Mouse (Mus musculus): ENCODE measurements around the gene Dgcr2. TPM values are rescaled to one million over a fixed set of nuclear protein-coding genes. Genes with fewer than 3 reads are reported as not detected.

Dgcr2 gene
- polyA plus RNA-seq, 1 experiment from 2014 or later: 119 TPM

- ATAC-seq (replicated peaks): no peak
- H3K4me2 ChIP-seq: no peak overlapping the region
- WGBS: 81% methylated on average over 6 of the region's 6 CpGs
- H3K36me3 ChIP-seq (replicated peaks): no peaks in the 10 kb centered on the region; the same call in 1 of the 2 replicates
- no peak overlapping the region for H3K4me3 ChIP-seq
- no peaks in the 10 kb centered on the region for H3K27me3 ChIP-seq (replicated peaks)
- no peak overlapping the region for H3K9ac ChIP-seq
- no peaks in the 10 kb centered on the region for H3K9me3 ChIP-seq
- H3K27ac ChIP-seq: no peak overlapping the region
- peaks cover 5% of the 10 kb centered on the region; the same call in 1 of the 2 replicates for H3K4me1 ChIP-seq
Observed at GRCm38 (mm10) chr16:17865770-17866169, 32.6 kb downstream of the Dgcr2 start.

GRCm38 (mm10) chr16:17865293-17865692 is 33.1 kb downstream of the Dgcr2 start:
- Histone ChIP-seq H3K9ac (no peak overlapping the region), H3K27ac (no peak overlapping the region), H3K4me1 (peaks cover 5% of the 10 kb centered on the region; the same call in 1 of the 2 replicates), H3K4me3 (no peak overlapping the region), H3K36me3 (replicated peaks) (no peaks in the 10 kb centered on the region; the same call in 1 of the 2 replicates), H3K27me3 (replicated peaks) (no peaks in the 10 kb centered on the region), H3K4me2 (no peak overlapping the region), H3K9me3 (no peaks in the 10 kb centered on the region)
- WGBS: 89% methylated on average over 2 of the region's 2 CpGs
- no peak for ATAC-seq (replicated peaks)

- no peak for ATAC-seq (replicated peaks)
Observed at GRCm38 (mm10) chr16:17858592-17858991, 39.8 kb downstream of the Dgcr2 start.

DNA sequence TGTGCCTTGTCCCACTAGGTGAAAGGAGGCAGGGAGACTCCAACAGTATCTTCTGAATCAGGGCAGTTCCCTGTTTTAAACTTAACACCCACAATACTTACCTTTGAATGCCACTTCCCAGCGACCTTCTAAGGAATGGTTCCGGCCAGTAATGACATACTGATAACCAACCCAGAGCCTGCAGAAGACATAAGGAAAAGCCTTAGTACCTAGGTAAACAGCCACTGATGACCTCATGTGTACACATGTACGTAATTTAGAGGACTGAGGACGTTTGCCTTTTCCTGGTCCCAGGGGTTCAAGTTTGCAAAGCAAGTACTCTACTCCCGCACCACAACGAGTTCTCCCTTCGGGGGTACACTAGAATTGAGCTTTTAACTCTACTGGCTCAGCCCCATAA is 41.2 kb downstream of the Dgcr2 start:
- Histone ChIP-seq H3K9me3 (no peaks in the 10 kb centered on the region), H3K27ac (no peak overlapping the region), H3K36me3 (replicated peaks) (peaks cover 46% of the 10 kb centered on the region), H3K27me3 (replicated peaks) (no peaks in the 10 kb centered on the region), H3K9ac (no peak overlapping the region), H3K4me3 (no peak overlapping the region), H3K4me1 (peaks cover 4% of the 10 kb centered on the region; the same call in 1 of the 2 replicates), H3K4me2 (no peak overlapping the region)
- 92% methylated on average over 7 of the region's 7 CpGs for WGBS
- no peak for ATAC-seq (replicated peaks)

More at GRCm38 (mm10) chr16:17858592-17858991, 39.8 kb downstream of the Dgcr2 start:
- peaks cover 5% of the 10 kb centered on the region; the same call in 1 of the 2 replicates for H3K4me1 ChIP-seq
- H3K9me3 ChIP-seq: no peaks in the 10 kb centered on the region
- H3K4me2 ChIP-seq: no peak overlapping the region
- H3K36me3 ChIP-seq (replicated peaks): peaks cover 43% of the 10 kb centered on the region
- H3K9ac ChIP-seq: no peak overlapping the region
- no peak overlapping the region for H3K4me3 ChIP-seq
- H3K27me3 ChIP-seq (replicated peaks): no peaks in the 10 kb centered on the region
- no peak overlapping the region for H3K27ac ChIP-seq

DNA sequence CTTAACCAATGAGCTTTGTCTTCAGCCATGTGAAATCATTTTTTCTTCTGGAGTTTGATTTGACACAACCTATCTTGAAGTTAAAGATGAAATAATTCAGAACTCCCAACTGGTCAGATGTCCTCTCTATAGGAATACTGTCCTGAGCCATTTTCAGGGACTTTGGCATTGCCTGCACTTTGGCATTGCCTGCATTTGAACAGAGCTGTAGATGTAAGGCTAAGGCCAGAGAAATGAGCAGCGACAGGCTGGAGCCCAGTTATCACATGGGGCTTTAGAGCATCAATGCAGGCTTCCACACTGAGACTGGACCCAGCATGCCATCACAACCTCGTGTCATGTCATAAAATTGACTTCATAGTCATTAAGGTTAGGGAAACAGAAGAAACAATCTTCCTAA is 45.1 kb downstream of the Dgcr2 start:
- no peaks in the 10 kb centered on the region for H3K27me3 ChIP-seq (replicated peaks)
- H3K4me2 ChIP-seq: no peak overlapping the region
- peaks cover 54% of the 10 kb centered on the region for H3K36me3 ChIP-seq (replicated peaks)
- no peak overlapping the region for H3K27ac ChIP-seq
- no peaks in the 10 kb centered on the region for H3K9me3 ChIP-seq
- H3K4me3 ChIP-seq: no peak overlapping the region
- ATAC-seq (replicated peaks): no peak
- H3K4me1 ChIP-seq: peaks cover 4% of the 10 kb centered on the region; the same call in 1 of the 2 replicates
- 95% methylated on average over 2 of the region's 2 CpGs for WGBS
- H3K9ac ChIP-seq: no peak overlapping the region

- H3K4me3 ChIP-seq: no peak overlapping the region
- H3K4me2 ChIP-seq: no peak overlapping the region
- H3K9ac ChIP-seq: no peak overlapping the region
- H3K4me1 ChIP-seq: peaks cover 4% of the 10 kb centered on the region; the same call in 1 of the 2 replicates
- WGBS: 93% methylated on average over 1 of the region's 1 CpGs
- no peak overlapping the region for H3K27ac ChIP-seq
- no peaks in the 10 kb centered on the region for H3K9me3 ChIP-seq
- no peak for ATAC-seq (replicated peaks)
- H3K36me3 ChIP-seq (replicated peaks): peaks cover 47% of the 10 kb centered on the region
- no peaks in the 10 kb centered on the region for H3K27me3 ChIP-seq (replicated peaks)
Observed at GRCm38 (mm10) chr16:17851860-17852259, 46.5 kb downstream of the Dgcr2 start.

DNA sequence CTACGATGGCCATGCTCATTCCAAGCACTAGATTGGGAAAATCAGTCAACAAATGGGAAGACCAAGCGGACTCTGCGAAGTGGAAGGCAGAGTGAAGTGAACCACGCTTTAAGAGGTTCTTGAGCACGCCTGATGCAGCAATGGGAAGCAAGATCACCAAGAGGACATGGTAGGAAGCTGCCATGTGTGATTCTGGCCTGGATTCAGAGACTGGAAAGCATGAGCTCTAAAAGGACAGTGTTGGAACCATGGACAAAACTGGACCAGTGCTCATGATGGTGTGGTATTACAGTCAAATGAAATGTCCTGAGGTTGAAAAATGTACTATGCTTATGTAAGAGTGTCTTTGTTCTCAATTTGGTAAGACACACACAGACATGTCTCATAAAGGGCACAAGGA is 47.0 kb downstream of the Dgcr2 start:
- no peak overlapping the region for H3K4me2 ChIP-seq
- peaks cover 47% of the 10 kb centered on the region for H3K36me3 ChIP-seq (replicated peaks)
- H3K4me1 ChIP-seq: peaks cover 4% of the 10 kb centered on the region; the same call in 1 of the 2 replicates
- no peak overlapping the region for H3K4me3 ChIP-seq
- H3K9me3 ChIP-seq: no peaks in the 10 kb centered on the region
- H3K9ac ChIP-seq: no peak overlapping the region
- 96% methylated on average over 5 of the region's 5 CpGs for whole genome bisulfite sequencing
- H3K27ac ChIP-seq: no peak overlapping the region
- H3K27me3 ChIP-seq (replicated peaks): no peaks in the 10 kb centered on the region
- ATAC-seq (replicated peaks): no peak

GRCm38 (mm10) chr16:17849486-17849885 is 48.9 kb downstream of the Dgcr2 start:
- peaks cover 50% of the 10 kb centered on the region for H3K36me3 ChIP-seq (replicated peaks)
- H3K9me3 ChIP-seq: no peaks in the 10 kb centered on the region
- H3K27me3 ChIP-seq (replicated peaks): no peaks in the 10 kb centered on the region
- H3K27ac ChIP-seq: no peak overlapping the region
- 90% methylated on average over 6 of the region's 6 CpGs for WGBS
- no peak overlapping the region for H3K4me2 ChIP-seq
- peaks cover 4% of the 10 kb centered on the region; the same call in 1 of the 2 replicates for H3K4me1 ChIP-seq
- no peak overlapping the region for H3K4me3 ChIP-seq
- H3K9ac ChIP-seq: no peak overlapping the region
- ATAC-seq (replicated peaks): 0 out of 2 replicates have a peak, but pooled peaks have one; percentile 58

DNA sequence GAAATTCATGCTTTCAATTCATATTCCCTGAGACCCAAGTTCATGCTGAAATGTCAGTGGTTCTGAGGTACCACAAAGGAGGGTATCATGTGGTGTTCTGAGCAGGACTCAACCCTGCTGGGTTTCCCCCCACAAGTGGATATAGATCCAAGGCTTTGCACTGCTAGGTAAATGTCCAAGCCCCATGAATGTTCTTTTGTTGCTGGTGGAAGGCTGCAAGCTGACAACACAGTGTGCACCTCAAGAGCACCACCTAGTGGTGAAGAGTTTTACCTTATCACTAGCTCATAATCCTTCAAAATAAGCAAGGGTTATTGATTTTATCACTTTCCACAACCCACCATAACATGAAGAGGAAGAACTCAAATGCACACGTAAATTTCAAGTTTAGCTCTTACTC is 49.4 kb downstream of the Dgcr2 start:
- no peak overlapping the region for H3K9ac ChIP-seq
- no peaks in the 10 kb centered on the region for H3K9me3 ChIP-seq
- H3K36me3 ChIP-seq (replicated peaks): peaks cover 53% of the 10 kb centered on the region
- WGBS: 20% methylated on average over 1 of the region's 1 CpGs
- no peak overlapping the region for H3K4me2 ChIP-seq
- H3K4me3 ChIP-seq: no peak overlapping the region
- peak; percentile 77 for ATAC-seq (replicated peaks)
- H3K27me3 ChIP-seq (replicated peaks): no peaks in the 10 kb centered on the region
- H3K27ac ChIP-seq: peak overlapping the region; percentile 67
- H3K4me1 ChIP-seq: peaks cover 4% of the 10 kb centered on the region; the same call in 1 of the 2 replicates

- 94% methylated on average over 6 of the region's 6 CpGs for WGBS
- Histone ChIP-seq H3K4me2 (no peak overlapping the region), H3K27me3 (replicated peaks) (no peaks in the 10 kb centered on the region), H3K36me3 (replicated peaks) (peaks cover 54% of the 10 kb centered on the region), H3K4me1 (peaks cover 4% of the 10 kb centered on the region; the same call in 1 of the 2 replicates), H3K27ac (peak overlapping the region; percentile 67), H3K4me3 (no peak overlapping the region), H3K9ac (no peak overlapping the region), H3K9me3 (no peaks in the 10 kb centered on the region)
- ATAC-seq (replicated peaks): no peak
Observed at GRCm38 (mm10) chr16:17848431-17848830, 49.9 kb downstream of the Dgcr2 start.

DNA sequence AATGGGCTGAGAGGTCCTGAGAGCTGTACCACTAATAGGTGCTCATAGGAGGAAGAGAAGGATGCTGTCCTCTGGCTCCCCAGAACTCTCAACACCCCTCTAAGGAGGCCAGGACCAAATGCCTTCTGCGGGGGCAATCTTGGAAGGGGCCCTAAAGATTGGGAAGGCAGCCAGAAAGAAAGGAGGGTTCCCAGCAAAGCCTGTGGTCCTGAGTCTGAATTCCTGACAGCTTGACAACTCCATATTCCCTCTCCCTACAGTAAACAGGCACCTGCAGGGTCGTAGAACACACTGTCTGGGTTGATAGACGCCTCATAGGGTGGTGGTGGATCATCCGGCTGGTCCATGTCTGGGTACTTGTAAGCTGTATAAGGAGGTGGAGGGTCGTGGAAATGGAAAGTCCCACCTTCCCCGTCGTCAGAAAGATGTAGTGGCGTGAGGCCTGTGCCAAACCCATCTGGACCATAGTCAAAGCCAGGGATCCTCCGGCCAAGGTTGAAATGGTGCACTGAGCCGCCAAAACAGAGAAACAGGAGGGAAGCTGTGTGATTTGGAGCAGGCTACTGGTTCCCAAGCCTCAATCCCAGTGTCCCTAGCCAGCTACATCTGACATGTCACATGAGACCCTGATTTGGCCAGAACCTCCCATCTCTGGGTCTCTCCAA is 54.5 kb downstream of the Dgcr2 start:
- no peak overlapping the region for H3K27ac ChIP-seq
- no peak for ATAC-seq (replicated peaks)
- no peak overlapping the region for H3K9ac ChIP-seq
- peaks cover 52% of the 10 kb centered on the region for H3K36me3 ChIP-seq (replicated peaks)
- H3K4me1 ChIP-seq: peaks cover 3% of the 10 kb centered on the region; the same call in 1 of the 2 replicates
- WGBS: 92% methylated on average over 10 of the region's 10 CpGs
- H3K27me3 ChIP-seq (replicated peaks): no peaks in the 10 kb centered on the region
- no peaks in the 10 kb centered on the region for H3K9me3 ChIP-seq
- H3K4me2 ChIP-seq: no peak overlapping the region
- no peak overlapping the region for H3K4me3 ChIP-seq

DNA sequence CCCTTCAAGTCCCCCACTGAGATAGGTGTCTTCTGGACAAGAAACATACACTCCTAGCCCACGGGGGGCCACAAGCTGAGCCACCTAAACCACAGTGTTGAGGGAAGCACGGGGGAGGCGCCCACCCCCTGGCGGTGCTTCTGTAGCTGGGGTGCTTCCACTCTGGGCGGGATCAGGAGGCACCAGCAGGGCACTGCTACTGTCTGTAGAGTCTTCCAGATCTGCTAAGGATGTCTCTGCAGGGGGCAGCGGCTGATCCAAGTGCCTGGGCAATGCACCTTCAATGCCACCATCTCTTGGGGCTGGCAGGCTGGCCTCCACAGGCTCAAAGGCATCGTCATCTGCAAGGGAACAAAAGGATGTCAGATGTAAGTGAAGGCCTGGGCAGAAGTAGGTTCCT is 55.9 kb downstream of the Dgcr2 start:
- Histone ChIP-seq H3K27me3 (replicated peaks) (no peaks in the 10 kb centered on the region), H3K4me3 (no peak overlapping the region), H3K9me3 (no peaks in the 10 kb centered on the region), H3K36me3 (replicated peaks) (peaks cover 47% of the 10 kb centered on the region), H3K27ac (no peak overlapping the region), H3K4me2 (no peak overlapping the region), H3K4me1 (no peaks in the 10 kb centered on the region), H3K9ac (no peak overlapping the region)
- 96% methylated on average over 7 of the region's 7 CpGs for WGBS
- no peak for ATAC-seq (replicated peaks)

GRCm38 (mm10) chr16:17839976-17840375 is 58.4 kb downstream of the Dgcr2 start:
- Histone ChIP-seq H3K27me3 (replicated peaks) (peaks cover 15% of the 10 kb centered on the region; the same call in 1 of the 2 replicates), H3K4me1 (peaks cover 7% of the 10 kb centered on the region; the same call in 1 of the 2 replicates), H3K27ac (no peak overlapping the region), H3K9ac (no peak overlapping the region), H3K4me2 (no peak overlapping the region), H3K9me3 (no peaks in the 10 kb centered on the region), H3K36me3 (replicated peaks) (peaks cover 28% of the 10 kb centered on the region), H3K4me3 (no peak overlapping the region)
- 83% methylated on average over 4 of the region's 4 CpGs for WGBS
- no peak for ATAC-seq (replicated peaks)

Data from midbrain, embryonic 15.5 days (tissue).